Mouse (Mus musculus): ENCODE results near the gene Gm17783.
"Not testable (repeated sequence)": the region's sequence is repeated elsewhere in the genome, so short reads cannot be mapped to it uniquely, and the experiment has no call there.

The Gm17783 gene

DNA sequence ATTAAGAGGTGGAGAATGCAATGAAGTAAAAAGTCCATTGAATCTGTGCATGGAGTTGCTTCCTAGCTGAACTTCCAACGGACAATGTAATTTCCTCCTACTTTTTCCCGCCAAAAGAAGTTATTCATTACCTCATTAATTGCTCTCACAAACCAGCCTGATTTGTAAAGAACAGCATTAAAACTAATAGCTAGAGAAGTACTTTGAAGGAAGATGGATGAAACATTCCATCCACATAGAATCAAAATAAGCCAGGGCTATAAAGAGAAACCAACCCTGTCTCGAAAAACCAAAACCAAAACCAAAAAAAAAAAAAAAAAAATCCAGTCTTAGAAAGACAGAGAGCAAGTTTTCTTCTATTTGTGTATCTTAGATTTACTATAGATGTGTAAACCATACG is at the start of gene Gm17783:
TSS of gene Gm17783 (minus strand) at position 101 of the 400 bp plus-strand sequence.
- no peak for DNase-seq (ENCODE audit: low spot score)

DNA sequence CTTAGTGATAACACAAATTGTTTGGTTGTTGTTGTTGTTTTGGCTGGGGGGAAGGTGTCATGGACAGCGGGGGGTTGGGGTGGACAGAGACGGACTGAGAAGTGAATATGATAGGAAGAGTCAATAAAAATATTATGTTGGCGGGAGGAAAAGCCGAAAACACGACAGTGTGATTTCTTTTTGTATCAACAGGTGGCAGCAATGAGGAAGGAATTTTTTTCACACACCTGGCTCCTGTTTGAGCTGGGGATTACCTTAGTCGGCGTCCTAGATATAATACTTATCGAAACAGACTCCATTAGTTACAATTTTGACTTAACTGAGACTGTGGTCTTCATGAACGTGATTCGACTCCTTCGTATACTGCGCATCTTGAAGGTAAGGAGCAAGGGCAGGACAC is 48.0 kb upstream of the Gm17783 start:
- DNase-seq (ENCODE audit: low spot score), result no peak

DNA sequence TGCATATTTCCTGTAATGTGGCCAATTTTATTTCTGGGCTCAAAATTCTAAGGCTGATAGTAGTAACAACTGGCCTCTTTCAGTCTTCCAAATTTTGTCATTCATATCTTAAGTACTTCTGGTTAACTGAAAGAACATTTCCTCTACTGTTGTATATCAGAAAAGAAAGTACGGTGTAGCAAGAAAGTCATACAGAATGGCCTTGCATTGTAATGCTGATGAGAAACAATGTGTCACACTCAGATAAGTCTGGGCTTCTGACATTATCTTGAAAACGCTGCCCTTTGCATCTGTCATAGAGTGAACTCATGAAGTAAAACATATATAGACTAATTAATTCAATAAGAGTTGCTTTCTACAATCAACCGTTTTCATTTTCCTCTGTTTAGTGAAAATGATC is 40.5 kb upstream of the Gm17783 start:
- DNase-seq (ENCODE audit: low spot score), result no peak

- DNase-seq (ENCODE audit: low spot score), result no peak
These were observed 29.9 kb upstream of the Gm17783 start for GRCm38 (mm10) chr16:45561747-45562146.

DNA sequence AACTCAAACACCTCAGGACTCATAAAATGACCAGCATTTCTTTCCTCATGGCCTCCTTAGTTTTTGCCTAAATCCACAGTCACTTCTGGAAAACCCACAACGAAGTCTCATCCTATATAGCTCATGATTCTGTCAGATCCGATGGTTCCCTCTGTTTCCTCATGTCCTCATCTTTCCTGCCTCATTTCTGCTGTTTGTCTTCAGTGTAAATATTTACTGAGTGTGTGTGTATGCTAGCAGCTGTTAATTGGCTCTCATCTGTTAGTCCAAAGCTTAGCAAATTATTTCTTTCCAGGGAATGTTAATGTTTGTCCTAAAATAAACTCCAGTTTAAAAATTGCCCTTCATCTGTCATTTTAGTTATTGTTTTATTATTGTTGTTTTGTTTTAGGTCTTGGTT is 19.7 kb upstream of the Gm17783 start:
- DNase-seq (ENCODE audit: low spot score), result no peak

- DNase-seq (ENCODE audit: low spot score), result no peak
These were observed 16.1 kb upstream of the Gm17783 start for GRCm38 (mm10) chr16:45547982-45548381.

DNA sequence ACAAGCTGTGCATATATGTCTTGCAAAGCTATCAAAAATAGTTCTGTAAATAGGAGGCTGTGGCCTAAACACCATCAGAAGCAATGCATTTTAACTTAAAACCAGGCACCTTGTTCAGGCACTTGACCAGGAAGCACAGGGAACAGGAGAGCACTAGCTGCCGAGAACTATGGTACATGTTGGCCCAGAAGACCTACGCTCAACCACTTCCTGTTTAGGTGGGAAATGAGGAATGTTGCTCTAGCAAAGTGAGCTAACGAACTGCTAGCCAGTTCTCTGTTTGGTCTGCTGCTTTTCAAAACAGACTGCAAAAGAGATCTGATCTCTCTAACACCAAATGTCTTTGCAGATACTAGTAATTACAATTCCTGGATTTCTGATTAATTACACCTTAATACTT is 12.5 kb upstream of the Gm17783 start:
- DNase-seq (ENCODE audit: low spot score), result no peak

DNA sequence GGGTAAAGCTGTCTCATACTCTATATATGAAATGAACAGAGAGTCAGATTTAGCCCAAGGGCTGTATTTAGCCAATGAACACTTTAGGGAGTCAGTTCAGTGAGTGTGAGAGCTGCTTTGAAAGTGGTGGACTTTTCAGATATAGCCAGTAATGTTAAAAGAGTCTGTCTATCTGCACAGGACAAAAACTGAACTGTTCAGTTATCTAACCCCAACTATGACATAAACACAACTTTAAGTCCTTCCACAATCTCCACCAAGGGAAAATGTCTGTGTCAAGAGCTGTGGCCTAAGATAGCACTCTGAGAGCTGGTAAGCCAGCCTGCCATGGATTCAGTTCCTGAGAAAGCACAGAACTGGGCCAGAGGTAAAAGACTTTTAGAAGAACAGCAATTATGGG is 10.3 kb upstream of the Gm17783 start:
- no peak for DNase-seq (ENCODE audit: low spot score)

DNA sequence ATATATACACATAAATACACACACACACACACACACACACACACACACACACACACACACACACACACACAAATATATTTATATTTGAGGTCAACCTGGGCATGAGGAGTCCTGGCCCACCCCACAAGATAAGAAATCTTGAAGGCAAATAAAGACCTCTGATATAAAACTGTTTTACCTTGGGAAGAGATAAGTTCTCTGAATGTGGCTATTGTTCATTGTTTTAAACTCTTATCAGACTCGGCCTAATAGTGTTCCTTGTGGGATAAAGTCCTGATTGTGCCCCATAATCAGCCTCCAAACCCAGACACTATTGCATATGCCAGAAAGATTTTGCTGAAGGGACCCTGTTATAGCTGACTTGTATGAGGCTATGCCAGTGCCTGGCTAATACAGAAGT is 6.5 kb upstream of the Gm17783 start:
- DNase-seq (ENCODE audit: low spot score), result not testable (repeated sequence)

DNA sequence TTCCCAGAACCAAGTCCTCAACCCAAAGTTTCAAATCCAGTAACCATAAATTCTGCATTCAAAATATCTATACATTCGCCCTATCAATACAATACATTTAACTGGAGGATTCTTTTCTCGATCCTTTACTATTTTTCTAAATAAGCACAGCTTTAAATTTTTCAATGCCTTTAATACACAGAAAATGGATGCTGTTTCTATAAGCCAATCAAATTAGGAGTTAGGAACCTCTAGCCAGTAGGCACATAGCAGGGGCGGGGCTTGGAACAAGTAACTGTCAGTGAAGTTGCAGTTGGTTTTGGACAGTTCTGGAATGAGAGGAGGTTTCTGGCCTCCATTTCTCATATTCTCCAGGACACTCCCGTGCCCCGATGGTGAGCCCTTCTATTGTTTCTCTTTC is 3.2 kb upstream of the Gm17783 start, which contains the start of gene Slc9c1:
TSS of gene Slc9c1 (plus strand) at position 301 of the 400 bp plus-strand sequence.
- DNase-seq (ENCODE audit: low spot score), result no peak

- DNase-seq (ENCODE audit: low spot score), result no peak
These were observed 6.3 kb downstream of the Gm17783 start for GRCm38 (mm10) chr16:45525551-45525950.

- no peak for DNase-seq (ENCODE audit: low spot score)
These were observed 36.5 kb downstream of the Gm17783 start for GRCm38 (mm10) chr16:45495326-45495725.

- DNase-seq (ENCODE audit: low spot score), result no peak
These were observed 38.9 kb downstream of the Gm17783 start, which contains the start of gene Gm609 for GRCm38 (mm10) chr16:45492927-45493326. TSS of gene Gm609 (minus strand) at chr16:45492969.

DNA sequence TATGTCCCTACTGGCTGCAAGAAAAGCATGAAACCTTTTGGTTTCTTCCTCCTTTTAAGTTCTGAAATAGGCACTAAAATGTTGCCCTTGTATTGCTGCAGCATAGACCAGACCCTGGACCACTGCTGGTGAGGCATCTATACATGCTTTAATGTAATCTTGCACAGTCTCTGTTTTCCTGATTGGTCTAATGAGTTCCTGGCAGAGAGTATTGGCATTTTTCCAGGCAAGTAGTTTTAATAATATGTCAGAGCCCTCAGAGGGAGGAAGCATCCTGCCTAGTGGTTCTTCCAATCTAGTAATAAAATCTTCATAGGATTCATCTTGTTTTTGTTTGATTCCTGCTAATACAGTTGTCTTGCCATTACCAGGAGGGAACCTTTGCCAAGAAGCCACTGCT is 54.9 kb downstream of the Gm17783 start:
- DNase-seq (ENCODE audit: low spot score), result no peak

- not testable (repeated sequence) for DNase-seq (ENCODE audit: low spot score)
These were observed 60.0 kb downstream of the Gm17783 start for GRCm38 (mm10) chr16:45471836-45472235.
